Mouse (Mus musculus): ENCODE data around the gene Wdr72. TPM values are rescaled to one million over a fixed set of nuclear protein-coding genes. Genes with fewer than 3 reads are reported as not detected.

Wdr72 gene
- polyA plus RNA-seq, 1 experiment: 3.0 TPM

DNA sequence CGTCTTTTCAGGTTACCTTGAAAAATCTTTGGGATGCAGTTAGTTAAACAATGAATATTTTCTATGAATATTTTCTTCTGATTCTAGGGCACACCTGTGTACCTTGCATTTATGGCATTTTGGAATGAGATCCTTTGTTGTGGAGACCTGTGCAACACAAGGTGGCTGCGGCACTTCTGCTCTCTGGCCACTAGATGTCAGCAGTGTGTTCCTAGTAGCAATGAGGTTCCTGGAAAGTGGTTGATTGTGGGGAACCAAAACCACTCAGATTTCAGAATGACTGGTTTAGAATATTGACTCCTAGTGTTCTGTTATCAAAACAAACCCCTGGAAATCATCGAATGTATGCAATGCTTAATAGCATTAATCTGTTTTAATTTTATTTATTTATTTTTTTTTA is 31.7 kb downstream of the Wdr72 start:
- TF ChIP-seq EP300 (IDR thresholded peaks at IDR 0.05; ENCODE audit: insufficient read depth, low read depth, low read length) (no peak), CTCF (IDR thresholded peaks at IDR 0.05; ENCODE audit: low read depth, low read length) (peak; percentile 82), POLR2A (IDR thresholded peaks at IDR 0.05; ENCODE audit: insufficient read depth, low read length) (no peak)

DNA sequence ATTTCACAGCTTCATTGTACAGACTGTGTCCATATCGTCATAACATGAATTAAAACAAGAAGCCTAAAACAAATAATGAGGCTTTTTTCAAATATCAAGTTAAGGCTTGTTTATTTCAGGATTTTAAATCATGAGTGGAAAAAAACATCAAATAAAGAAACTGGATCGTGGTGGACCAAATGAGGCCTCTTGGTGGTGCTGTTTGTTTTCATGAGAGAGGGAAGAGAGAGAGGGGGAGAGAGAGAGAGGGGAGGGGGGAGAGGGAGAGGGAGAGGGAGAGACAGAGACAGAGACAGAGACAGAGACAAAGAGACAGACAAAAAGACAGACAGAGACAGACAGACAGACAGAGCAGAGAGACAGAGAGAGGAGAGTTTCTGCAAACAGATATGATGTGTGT is 32.5 kb downstream of the Wdr72 start:
- Histone ChIP-seq H3K36me3 (ENCODE audit: control insufficient read depth, insufficient read depth, low read length, poor library complexity, severe bottlenecking) (no peaks in the 10 kb centered on the region), H3K9me3 (replicated peaks; ENCODE audit: control insufficient read depth, insufficient read depth, low read length, poor library complexity, severe bottlenecking) (no peaks in the 10 kb centered on the region), H3K4me3 (ENCODE audit: low read depth, low read length) (no peak overlapping the region), H3K27me3 (ENCODE audit: control insufficient read depth, insufficient read depth, low read length, poor library complexity, severe bottlenecking) (no peaks in the 10 kb centered on the region; the same call in 1 of the 2 replicates), H3K4me1 (ENCODE audit: control insufficient read depth, insufficient read depth, low read length) (no peaks in the 10 kb centered on the region), H3K27ac (ENCODE audit: insufficient read depth, low read length) (no peak overlapping the region), H3K9ac (ENCODE audit: low read depth, poor library complexity, severe bottlenecking) (no peak overlapping the region)
- no peak for TF ChIP-seq CTCF (IDR thresholded peaks at IDR 0.05; ENCODE audit: low read depth, low read length)
- TF ChIP-seq POLR2A (IDR thresholded peaks at IDR 0.05; ENCODE audit: insufficient read depth, low read length): no peak
- no peak for TF ChIP-seq EP300 (IDR thresholded peaks at IDR 0.05; ENCODE audit: insufficient read depth, low read depth, low read length)

More for the DNA sequence above, 31.7 kb downstream of the Wdr72 start:
- Histone ChIP-seq H3K9me3 (replicated peaks; ENCODE audit: control insufficient read depth, insufficient read depth, low read length, poor library complexity, severe bottlenecking) (no peaks in the 10 kb centered on the region), H3K27ac (ENCODE audit: insufficient read depth, low read length) (no peak overlapping the region), H3K4me3 (ENCODE audit: low read depth, low read length) (no peak overlapping the region), H3K36me3 (ENCODE audit: control insufficient read depth, insufficient read depth, low read length, poor library complexity, severe bottlenecking) (no peaks in the 10 kb centered on the region), H3K9ac (ENCODE audit: low read depth, poor library complexity, severe bottlenecking) (no peak overlapping the region), H3K27me3 (ENCODE audit: control insufficient read depth, insufficient read depth, low read length, poor library complexity, severe bottlenecking) (no peaks in the 10 kb centered on the region; the same call in 1 of the 2 replicates), H3K4me1 (ENCODE audit: control insufficient read depth, insufficient read depth, low read length) (no peaks in the 10 kb centered on the region)

DNA sequence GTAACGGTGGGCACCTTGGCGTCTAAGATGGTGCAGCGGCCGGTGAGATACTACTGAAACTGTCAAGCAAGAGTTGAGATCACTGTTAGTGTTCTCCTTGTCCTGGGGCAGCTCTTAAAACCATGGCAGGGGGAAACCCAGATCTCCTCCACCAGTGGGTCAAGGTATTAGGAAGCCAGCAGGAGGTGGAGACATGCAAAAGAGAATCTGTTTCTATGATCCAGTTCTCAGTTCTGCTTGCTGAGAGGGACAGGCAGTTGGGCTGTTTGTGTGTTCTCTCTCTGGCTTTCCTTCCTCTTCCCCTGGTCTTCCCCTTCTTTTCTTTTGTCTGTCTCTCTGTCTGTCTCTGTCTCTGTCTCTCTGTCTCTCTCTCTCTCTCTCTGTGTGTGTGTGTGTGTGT is 35.0 kb downstream of the Wdr72 start:
- no peaks in the 10 kb centered on the region for H3K9me3 ChIP-seq (replicated peaks; ENCODE audit: control insufficient read depth, insufficient read depth, low read length, poor library complexity, severe bottlenecking)
- H3K4me1 ChIP-seq (ENCODE audit: control insufficient read depth, insufficient read depth, low read length): no peaks in the 10 kb centered on the region
- H3K36me3 ChIP-seq (ENCODE audit: control insufficient read depth, insufficient read depth, low read length, poor library complexity, severe bottlenecking): no peaks in the 10 kb centered on the region
- TF ChIP-seq EP300 (IDR thresholded peaks at IDR 0.05; ENCODE audit: insufficient read depth, low read depth, low read length): no peak
- TF ChIP-seq CTCF (IDR thresholded peaks at IDR 0.05; ENCODE audit: low read depth, low read length): no peak
- TF ChIP-seq POLR2A (IDR thresholded peaks at IDR 0.05; ENCODE audit: insufficient read depth, low read length): no peak
- no peak overlapping the region for H3K4me3 ChIP-seq (ENCODE audit: low read depth, low read length)
- H3K27me3 ChIP-seq (ENCODE audit: control insufficient read depth, insufficient read depth, low read length, poor library complexity, severe bottlenecking): no peaks in the 10 kb centered on the region; the same call in 1 of the 2 replicates
- H3K9ac ChIP-seq (ENCODE audit: low read depth, poor library complexity, severe bottlenecking): no peak overlapping the region
- H3K27ac ChIP-seq (ENCODE audit: insufficient read depth, low read length): no peak overlapping the region

DNA sequence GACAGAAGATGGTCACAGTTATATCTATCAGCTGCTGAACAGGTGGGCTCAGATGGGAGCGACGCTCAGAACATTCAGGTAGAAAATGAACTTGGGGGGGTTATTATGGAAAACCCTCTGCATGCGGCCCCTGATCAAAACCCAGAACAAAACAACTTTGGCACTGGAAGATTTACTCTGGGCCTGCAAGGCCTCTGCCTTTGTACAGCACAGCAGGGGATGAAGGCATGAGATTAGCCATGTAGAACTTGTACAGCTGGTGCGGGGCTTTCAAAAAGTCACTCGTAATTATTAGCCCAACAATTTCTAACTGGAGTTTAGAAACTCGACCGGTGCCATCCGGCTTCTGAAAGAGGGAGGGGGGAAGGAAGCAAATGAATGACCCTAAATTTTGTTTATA is 38.1 kb downstream of the Wdr72 start:
- H3K36me3 ChIP-seq (ENCODE audit: control insufficient read depth, insufficient read depth, low read length, poor library complexity, severe bottlenecking): no peaks in the 10 kb centered on the region
- H3K27me3 ChIP-seq (ENCODE audit: control insufficient read depth, insufficient read depth, low read length, poor library complexity, severe bottlenecking): no peaks in the 10 kb centered on the region; the same call in 1 of the 2 replicates
- no peak overlapping the region for H3K4me3 ChIP-seq (ENCODE audit: low read depth, low read length)
- H3K9ac ChIP-seq (ENCODE audit: low read depth, poor library complexity, severe bottlenecking): no peak overlapping the region
- no peaks in the 10 kb centered on the region for H3K9me3 ChIP-seq (replicated peaks; ENCODE audit: control insufficient read depth, insufficient read depth, low read length, poor library complexity, severe bottlenecking)
- TF ChIP-seq CTCF (IDR thresholded peaks at IDR 0.05; ENCODE audit: low read depth, low read length) (no peak), POLR2A (IDR thresholded peaks at IDR 0.05; ENCODE audit: insufficient read depth, low read length) (no peak), EP300 (IDR thresholded peaks at IDR 0.05; ENCODE audit: insufficient read depth, low read depth, low read length) (no peak)
- no peaks in the 10 kb centered on the region for H3K4me1 ChIP-seq (ENCODE audit: control insufficient read depth, insufficient read depth, low read length)
- no peak overlapping the region for H3K27ac ChIP-seq (ENCODE audit: insufficient read depth, low read length)

DNA sequence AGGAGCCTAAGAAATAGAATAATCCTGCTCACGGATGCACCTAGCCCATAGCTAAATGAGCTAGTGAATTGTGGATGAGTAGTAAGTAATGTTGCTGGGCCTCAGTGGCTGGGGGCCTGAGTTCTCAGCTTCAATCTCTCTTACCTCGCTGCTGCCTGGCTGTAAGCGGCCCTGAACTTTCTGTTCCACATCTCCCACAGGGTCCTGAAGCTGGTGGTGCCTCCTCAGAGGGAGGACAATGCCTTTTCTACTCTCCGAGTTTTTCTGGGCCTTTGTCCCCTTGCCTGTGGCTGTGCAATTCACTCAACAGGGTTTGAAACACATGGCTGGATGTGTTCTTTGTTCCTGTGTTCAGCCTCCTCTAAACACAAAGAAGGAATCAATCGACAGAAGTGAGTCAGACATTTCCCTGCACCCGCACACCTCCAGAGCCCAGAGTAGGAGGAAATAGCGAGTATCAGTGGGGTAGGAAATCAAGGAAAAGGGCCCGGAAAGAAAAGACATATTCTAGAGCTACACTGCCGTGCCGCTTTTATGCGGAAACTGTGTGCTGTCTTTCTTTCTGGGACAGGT is 50.3 kb downstream of the Wdr72 start:
- Histone ChIP-seq H3K27ac (ENCODE audit: insufficient read depth, low read length) (no peak overlapping the region), H3K4me3 (ENCODE audit: low read depth, low read length) (no peak overlapping the region)
- TF ChIP-seq POLR2A (IDR thresholded peaks at IDR 0.05; ENCODE audit: insufficient read depth, low read length) (no peak), CTCF (IDR thresholded peaks at IDR 0.05; ENCODE audit: low read depth, low read length) (no peak), EP300 (IDR thresholded peaks at IDR 0.05; ENCODE audit: insufficient read depth, low read depth, low read length) (no peak)

DNA sequence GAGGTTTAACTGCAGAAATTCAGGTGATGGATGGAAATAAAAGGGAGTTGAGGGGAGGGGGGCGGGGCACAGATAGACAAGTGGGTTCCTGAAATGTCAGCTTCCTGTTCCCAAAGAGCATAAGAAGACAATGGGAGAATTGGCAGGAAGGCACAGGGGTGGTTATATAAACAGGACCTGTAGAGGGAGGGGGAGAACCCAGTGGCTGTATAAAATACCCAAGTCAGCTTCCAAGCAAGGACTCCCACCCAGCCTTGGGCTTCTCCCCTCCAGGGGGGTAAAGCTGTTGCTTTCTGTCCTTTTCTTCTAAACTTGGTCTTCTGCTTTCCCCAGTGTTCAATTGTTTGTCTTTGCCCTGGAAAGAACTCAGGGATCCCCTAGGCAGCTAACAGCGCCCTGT is 55.5 kb downstream of the Wdr72 start:
- Histone ChIP-seq H3K36me3 (ENCODE audit: control insufficient read depth, insufficient read depth, low read length, poor library complexity, severe bottlenecking) (no peaks in the 10 kb centered on the region), H3K9me3 (replicated peaks; ENCODE audit: control insufficient read depth, insufficient read depth, low read length, poor library complexity, severe bottlenecking) (no peaks in the 10 kb centered on the region)

More for the DNA sequence above, 50.3 kb downstream of the Wdr72 start:
- Histone ChIP-seq H3K9me3 (replicated peaks; ENCODE audit: control insufficient read depth, insufficient read depth, low read length, poor library complexity, severe bottlenecking) (no peaks in the 10 kb centered on the region), H3K36me3 (ENCODE audit: control insufficient read depth, insufficient read depth, low read length, poor library complexity, severe bottlenecking) (no peaks in the 10 kb centered on the region), H3K4me1 (ENCODE audit: control insufficient read depth, insufficient read depth, low read length) (no peaks in the 10 kb centered on the region), H3K27me3 (ENCODE audit: control insufficient read depth, insufficient read depth, low read length, poor library complexity, severe bottlenecking) (no peaks in the 10 kb centered on the region), H3K9ac (ENCODE audit: low read depth, poor library complexity, severe bottlenecking) (no peak overlapping the region)

More for the DNA sequence above, 55.5 kb downstream of the Wdr72 start:
- H3K4me3 ChIP-seq (ENCODE audit: low read depth, low read length): no peak overlapping the region
- TF ChIP-seq POLR2A (IDR thresholded peaks at IDR 0.05; ENCODE audit: insufficient read depth, low read length) (no peak), EP300 (IDR thresholded peaks at IDR 0.05; ENCODE audit: insufficient read depth, low read depth, low read length) (no peak), CTCF (IDR thresholded peaks at IDR 0.05; ENCODE audit: low read depth, low read length) (no peak)
- no peaks in the 10 kb centered on the region for H3K27me3 ChIP-seq (ENCODE audit: control insufficient read depth, insufficient read depth, low read length, poor library complexity, severe bottlenecking)
- H3K4me1 ChIP-seq (ENCODE audit: control insufficient read depth, insufficient read depth, low read length): no peaks in the 10 kb centered on the region
- no peak overlapping the region for H3K9ac ChIP-seq (ENCODE audit: low read depth, poor library complexity, severe bottlenecking)
- no peak overlapping the region for H3K27ac ChIP-seq (ENCODE audit: insufficient read depth, low read length)

Measured in ES-Bruce4 (cell line).